Mouse (Mus musculus) lung, postnatal 4 days (tissue): ENCODE data around the gene Gorasp1.

Experiments used
- DNase-seq, 2 experiments: peaks; one replicate each; pipeline ENCODE4 v3.0.0; 2021

The Gorasp1 gene

GRCm38 (mm10) chr9:119925120-119925657, 12.2 kb downstream of the Gorasp1 start:
- DNase-seq: peak; percentile 41 to 78

DNA sequence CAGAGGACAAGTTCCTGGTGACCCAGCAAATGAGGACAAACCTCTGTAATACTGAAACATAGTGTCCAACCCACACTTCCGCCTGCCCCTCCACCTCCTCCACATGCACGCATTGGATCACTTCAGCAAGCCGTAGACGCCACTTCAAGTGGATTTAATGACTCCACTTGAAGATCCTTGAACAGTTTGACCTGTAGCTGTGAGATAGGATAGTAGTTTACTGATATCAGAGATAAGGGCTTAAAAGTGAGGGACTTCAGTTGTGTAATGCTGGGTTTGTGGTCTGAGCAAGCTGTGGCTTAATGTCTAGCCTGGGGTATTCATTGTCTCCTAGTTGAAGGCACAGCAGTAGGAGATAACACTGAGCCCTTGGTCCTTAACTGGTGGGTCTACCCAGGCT, 13.9 kb downstream of the Gorasp1 start:
- DNase-seq: no peak

- no peak for DNase-seq
These were observed 17.5 kb downstream of the Gorasp1 start for GRCm38 (mm10) chr9:119919858-119920257.

GRCm38 (mm10) chr9:119913087-119913838, 24.1 kb downstream of the Gorasp1 start:
- no peak for DNase-seq

DNA sequence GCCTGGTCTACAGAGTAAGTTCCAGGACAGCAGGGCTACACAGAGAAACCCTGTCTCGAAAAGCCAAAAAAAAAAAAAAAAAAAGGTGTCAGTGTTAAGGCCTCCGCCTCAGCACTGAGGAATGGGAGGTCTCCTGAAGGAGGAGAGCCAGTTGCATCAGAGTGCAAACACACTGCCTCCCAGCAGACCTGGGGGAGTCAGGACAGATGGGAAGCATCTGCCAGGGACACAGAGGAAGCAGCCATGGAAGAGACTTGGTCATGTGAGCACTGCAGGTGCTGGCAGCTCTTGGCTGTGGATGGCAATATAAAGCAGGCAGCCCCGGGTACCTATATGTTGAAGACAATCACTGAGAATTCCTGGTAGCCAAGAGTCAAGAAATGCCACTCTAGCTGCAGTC, 27.4 kb downstream of the Gorasp1 start:
- DNase-seq: no peak

DNA sequence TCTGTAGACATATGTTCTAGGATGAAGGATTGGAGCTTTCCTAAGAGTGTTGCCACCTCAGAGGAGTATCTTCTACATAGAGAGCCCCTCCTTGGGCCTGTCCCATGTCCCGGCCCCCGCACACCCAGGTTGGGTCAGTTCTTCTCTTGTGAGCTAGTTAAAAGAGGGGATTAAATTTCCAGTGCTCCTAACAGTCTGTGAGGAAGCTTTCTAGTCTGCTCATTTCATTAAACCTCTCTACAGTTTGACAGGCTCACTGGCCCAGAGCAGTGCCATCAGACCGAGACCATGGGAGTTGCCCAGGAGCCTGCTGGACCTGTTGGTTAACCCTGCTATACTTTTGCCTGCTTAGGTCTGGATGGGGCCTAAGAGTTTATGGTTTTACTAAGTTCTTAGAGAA, 28.7 kb downstream of the Gorasp1 start:
- DNase-seq: no peak

DNA sequence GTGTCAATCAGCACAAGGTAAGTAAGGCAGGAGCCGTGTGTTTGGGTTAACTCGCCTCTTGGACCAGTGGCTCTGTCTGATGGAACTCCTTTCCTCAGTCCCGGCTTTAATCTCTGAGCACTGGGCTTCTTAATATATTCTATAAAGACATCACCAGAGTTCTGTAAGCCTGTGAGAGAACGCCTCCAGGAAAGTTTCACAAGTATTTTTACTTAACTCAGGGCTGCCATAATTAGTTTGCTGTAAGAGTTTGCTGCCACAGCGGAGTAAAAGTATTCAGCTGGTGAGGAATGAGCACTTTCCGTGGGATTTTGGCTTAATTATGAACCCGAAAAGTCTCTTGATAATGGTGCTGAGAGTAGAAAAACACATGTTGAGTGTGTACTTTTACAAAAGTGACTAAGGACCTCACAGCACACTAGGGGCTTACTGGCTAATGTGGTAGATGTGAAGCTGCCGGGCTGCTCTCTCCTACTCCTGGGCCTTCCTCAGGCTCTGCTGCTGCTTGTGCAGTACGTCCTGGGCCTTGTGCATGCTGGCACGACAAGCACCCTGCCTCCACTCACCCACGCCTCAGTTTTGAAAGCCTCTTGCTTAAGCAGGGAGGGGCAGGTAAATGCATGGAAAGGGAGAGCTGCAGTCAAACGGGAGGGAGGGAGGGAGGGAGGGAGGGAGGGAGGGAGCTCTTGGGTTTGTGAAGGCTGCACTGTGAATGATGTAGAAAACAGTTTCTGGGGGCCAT, 34.8 kb downstream of the Gorasp1 start:
- no peak for DNase-seq

GRCm38 (mm10) chr9:119899446-119899845, 37.9 kb downstream of the Gorasp1 start:
- DNase-seq: no peak

DNA sequence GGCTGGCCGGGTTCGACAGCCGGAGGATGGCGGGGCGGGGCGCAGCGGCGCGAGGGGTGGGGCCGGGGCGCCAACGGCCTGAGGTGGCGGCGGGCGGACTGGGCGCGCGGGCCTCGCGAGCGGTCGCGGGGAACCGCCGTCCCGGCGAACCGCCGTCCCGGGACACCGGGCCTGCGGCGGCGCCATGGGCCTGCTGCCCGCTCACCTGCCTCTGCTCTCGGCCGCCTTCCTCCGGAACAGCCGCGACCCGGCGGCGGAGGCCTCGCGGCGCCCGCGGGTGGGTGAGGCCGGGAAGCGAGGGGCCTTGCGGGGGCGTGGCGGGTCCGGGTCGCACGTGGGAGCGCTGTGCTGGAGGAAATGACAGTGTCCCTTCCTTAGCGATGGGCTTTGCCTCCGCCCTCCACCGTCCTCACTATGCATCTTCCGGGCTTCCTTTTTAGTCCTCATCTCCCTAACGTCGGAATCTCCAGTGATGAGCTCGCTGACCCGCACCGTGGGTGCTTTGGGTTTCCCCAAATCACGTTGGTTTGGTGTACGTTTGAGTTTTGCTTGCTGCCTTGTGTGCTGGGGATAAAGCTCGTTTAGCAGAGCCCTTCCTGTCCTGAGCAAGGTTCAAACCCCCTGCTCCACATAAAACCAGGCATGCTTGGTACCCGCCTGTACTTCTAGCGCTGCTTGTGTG, 42.2 kb downstream of the Gorasp1 start:
- DNase-seq: peak; percentile 68 to 74

DNA sequence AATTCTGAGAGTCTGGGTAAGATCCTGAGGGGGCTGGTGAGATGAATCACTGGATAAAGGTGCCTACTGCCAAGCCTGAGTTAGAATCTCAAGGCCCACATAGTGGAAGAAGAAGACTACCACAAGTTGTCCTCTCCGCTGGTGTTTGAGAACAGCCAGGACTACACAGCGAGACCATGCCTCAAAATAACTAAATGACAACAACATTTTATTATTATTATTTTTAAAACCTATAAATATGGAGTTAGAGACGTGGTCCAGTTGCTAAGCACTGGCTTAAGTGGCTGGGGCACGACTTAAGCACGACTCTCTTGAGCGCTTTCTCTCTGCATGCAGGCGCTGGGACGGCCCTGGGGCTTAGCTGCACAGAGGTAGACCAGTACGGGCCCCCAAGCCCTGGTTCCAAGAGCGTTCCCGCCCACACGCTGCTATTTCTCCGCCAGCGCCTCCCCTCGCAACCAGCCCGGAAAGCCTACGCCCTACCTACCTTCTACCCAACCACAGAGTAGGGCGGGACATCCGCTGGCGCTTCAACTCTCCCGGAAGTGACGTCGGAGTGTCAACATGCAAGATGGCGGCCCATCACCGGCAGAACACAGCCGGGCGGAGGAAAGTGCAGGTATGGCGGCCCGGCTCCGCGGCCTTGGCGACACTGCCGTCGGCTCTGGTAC, 42.9 kb downstream of the Gorasp1 start, which contains the start of gene Wdr48:
Gene Wdr48, plus strand, starts transcription at position 540 of the 671 bp plus-strand sequence.
- peak; percentile 97 to 98 for DNase-seq

DNA sequence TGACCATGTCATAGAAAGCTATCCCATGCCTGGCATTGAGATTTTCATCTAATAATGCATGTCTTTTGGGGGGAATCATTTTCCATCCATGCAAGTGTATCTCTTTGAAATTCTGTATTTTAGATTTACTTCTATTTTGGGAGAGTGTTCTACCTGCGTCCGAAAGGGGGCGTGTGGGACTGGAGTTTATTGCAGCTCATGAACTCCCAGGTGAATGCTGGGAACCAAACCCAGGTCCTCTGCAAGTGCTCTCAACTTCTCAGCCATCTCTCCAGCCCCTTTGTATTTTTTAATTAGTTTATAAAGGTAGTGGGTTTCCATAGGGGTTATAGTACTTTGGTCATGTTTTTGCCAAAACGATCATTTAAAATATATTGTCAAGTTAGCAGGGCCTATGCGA, 43.5 kb downstream of the Gorasp1 start:
- no peak for DNase-seq

DNA sequence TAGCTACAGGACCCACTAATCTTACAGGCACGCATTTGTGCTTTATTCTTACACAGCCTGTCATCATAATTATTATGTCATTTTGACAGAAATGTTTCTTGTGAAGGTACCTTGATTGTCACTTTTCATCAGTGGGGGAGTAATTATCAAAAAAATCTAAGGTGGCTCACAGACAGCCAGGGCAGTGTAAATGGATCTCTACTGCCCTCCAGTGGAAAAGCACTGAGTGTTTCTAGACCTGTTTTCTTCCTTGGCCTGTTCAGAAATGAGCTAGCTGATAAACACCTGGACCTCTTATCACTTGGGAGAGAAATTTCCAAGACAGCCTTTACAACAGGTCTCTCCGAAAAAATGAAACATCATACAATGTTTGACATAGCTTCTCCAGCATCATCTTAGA, 46.7 kb downstream of the Gorasp1 start:
- DNase-seq: peak in 1 of 2 experiments; percentile 23

DNA sequence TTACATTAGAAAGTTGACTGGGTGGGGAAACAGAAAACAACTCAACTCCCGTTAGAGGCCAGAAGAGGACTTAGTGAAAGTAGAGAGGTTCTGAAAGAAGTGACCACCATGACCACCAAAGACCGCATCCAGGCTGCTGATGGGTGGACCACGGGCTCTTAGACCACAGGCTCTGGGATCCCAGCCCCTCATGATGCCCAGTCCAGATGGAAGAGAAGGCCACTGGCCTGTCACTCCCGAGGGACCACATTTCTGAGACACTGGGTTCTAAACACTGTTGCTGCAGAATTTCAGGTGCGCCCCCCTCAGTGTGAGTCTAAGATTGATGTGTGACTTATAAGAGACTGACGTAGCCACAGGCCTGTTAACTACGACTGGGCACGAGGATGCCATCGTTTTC, 47.9 kb downstream of the Gorasp1 start:
- no peak for DNase-seq

DNA sequence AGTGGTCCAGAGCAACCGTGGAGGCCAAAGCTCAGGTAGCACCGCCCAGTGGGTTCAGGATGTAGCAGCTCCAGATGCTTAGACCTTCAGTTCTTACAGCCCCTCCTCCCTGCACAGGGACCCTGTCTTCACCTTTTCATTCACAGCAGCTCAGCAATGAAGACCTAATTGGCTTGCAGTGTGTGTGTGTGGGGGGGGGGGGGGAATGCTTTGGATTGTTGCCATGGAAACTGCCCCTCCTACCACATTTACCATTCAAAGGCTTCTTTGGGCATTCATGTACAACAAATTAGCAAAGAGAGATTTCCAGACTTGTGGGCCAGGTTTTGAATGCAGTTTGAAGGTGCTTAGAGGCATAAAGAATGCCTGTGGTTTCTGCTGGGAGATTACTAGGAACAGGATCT, 48.5 kb downstream of the Gorasp1 start:
- DNase-seq: no peak

GRCm38 (mm10) chr9:119887144-119887901, 50.0 kb downstream of the Gorasp1 start:
- no peak for DNase-seq
